9 mouse cellular contexts compared by ENCODE assay signal in genomic region chr11:61449499-61450292, GRCm38 (mm10). TPM values are rescaled to one million over a fixed set of nuclear protein-coding genes. Genes with fewer than 3 reads are reported as not detected.
DNase-seq lines count a peak whose midpoint lies in the region; ATAC-seq lines count a peak whose summit lies in the region.
"Had no signal": no experiment of that assay in that cellular context is flagged by ENCODE, and none has a peak within 500 bp of the region (broad histone marks: within the 10 kb centered on the region; RNA-seq: fewer than 3 reads in every experiment).

No protein-coding gene starts in this region.

- H3K27me3 ChIP-seq in liver, embryonic 11.5 days (replicated peaks; ENCODE audit: control insufficient read depth, insufficient read depth, low read length) = peaks cover 17% of the 10 kb centered on the region
- H3K27me3 ChIP-seq in embryonic facial prominence, embryonic 12.5 days = 0 out of 2 replicates have a peak, but pooled peaks cover 4% of the 10 kb centered on the region
- H3K27me3 ChIP-seq in stomach, embryonic 16.5 days (ENCODE audit: control insufficient read depth, insufficient read depth, low read length) = no peaks in the 10 kb centered on the region

- no peaks in the 10 kb centered on the region for H3K4me1 ChIP-seq in liver, embryonic 11.5 days (replicated peaks; ENCODE audit: control insufficient read depth, insufficient read depth, low read length)
- H3K4me1 ChIP-seq in embryonic facial prominence, embryonic 12.5 days = peaks cover 32% of the 10 kb centered on the region
- peaks cover 12% of the 10 kb centered on the region for H3K4me1 ChIP-seq in stomach, embryonic 16.5 days (ENCODE audit: control insufficient read depth, insufficient read depth, low read length)

- no peak overlapping the region for H3K4me3 ChIP-seq in liver, embryonic 11.5 days (ENCODE audit: low read depth, low read length)
- no peak overlapping the region for H3K4me3 ChIP-seq in embryonic facial prominence, embryonic 12.5 days
- no peak overlapping the region for H3K4me3 ChIP-seq in stomach, embryonic 16.5 days (replicated peaks; ENCODE audit: low read length)
- H3K4me3 ChIP-seq: myocyte had no signal

- ATAC-seq in liver, embryonic 11.5 days (replicated peaks; ENCODE audit: low FRiP score) = no peak
- ATAC-seq in embryonic facial prominence, embryonic 12.5 days (ENCODE audit: insufficient number of reproducible peaks, insufficient read depth, low FRiP score, low TSS enrichment) = no peak
- ATAC-seq in stomach, embryonic 16.5 days (ENCODE audit: insufficient read depth, low FRiP score) = no peak

- 61% methylated on average over 24 of the region's 24 CpGs for WGBS in liver, embryonic 11.5 days
- 73% methylated on average over 24 of the region's 24 CpGs for WGBS in embryonic facial prominence, embryonic 12.5 days
- 72% methylated on average over 24 of the region's 24 CpGs for WGBS in stomach, embryonic 16.5 days

- DNase-seq in liver = peak; percentile 20
- no peak for DNase-seq in liver, embryonic 11.5 days (ENCODE audit: low spot score)
- peak; percentile 64 for DNase-seq in brain, adult 2 months (ENCODE audit: low read depth, low spot score)
- no peak for DNase-seq in adrenal gland, postnatal 36 days
- DNase-seq in adrenal gland, adult 8-10 months = no peak

- H3K9ac ChIP-seq in liver, embryonic 11.5 days (ENCODE audit: low read depth, low read length) = no peak overlapping the region
- H3K9ac ChIP-seq in embryonic facial prominence, embryonic 12.5 days = no peak overlapping the region
- no peak overlapping the region for H3K9ac ChIP-seq in stomach, embryonic 16.5 days (ENCODE audit: low read length)

- H3K9me3 ChIP-seq in liver, embryonic 11.5 days (ENCODE audit: control insufficient read depth, low read length) = no peaks in the 10 kb centered on the region
- no peaks in the 10 kb centered on the region for H3K9me3 ChIP-seq in embryonic facial prominence, embryonic 12.5 days
- no peaks in the 10 kb centered on the region for H3K9me3 ChIP-seq in stomach, embryonic 16.5 days (replicated peaks; ENCODE audit: control insufficient read depth, low read length)

- H3K4me2 ChIP-seq in liver, embryonic 11.5 days = no peak overlapping the region
- no peak overlapping the region for H3K4me2 ChIP-seq in embryonic facial prominence, embryonic 12.5 days (replicated peaks)
- no peak overlapping the region for H3K4me2 ChIP-seq in stomach, embryonic 16.5 days (ENCODE audit: low read depth, low read length)

- H3K36me3 ChIP-seq in liver, embryonic 11.5 days (ENCODE audit: control insufficient read depth, insufficient read depth, low read length) = no peaks in the 10 kb centered on the region
- no peaks in the 10 kb centered on the region for H3K36me3 ChIP-seq in embryonic facial prominence, embryonic 12.5 days
- no peaks in the 10 kb centered on the region for H3K36me3 ChIP-seq in stomach, embryonic 16.5 days (ENCODE audit: control insufficient read depth, insufficient read depth, low read length)

- H3K27ac ChIP-seq in liver, embryonic 11.5 days (ENCODE audit: low read depth, low read length) = no peak overlapping the region
- H3K27ac ChIP-seq in embryonic facial prominence, embryonic 12.5 days = peak overlapping the region; percentile 37; the same call in 1 of the 2 replicates
- peak overlapping the region; percentile 64 for H3K27ac ChIP-seq in stomach, embryonic 16.5 days (ENCODE audit: low read length)

RNA-seq across cellular contexts. Expression of gene Rnf112, which starts 4.2 kb away (rescaled TPM):
- 0.27 and 0.34 TPM in 2 replicates for polyA plus RNA-seq in liver, embryonic 11.5 days (2014; fragmentation: Nextera tagmentation; extraction: Ambion mirVana)
- 1.6 and 2.5 TPM in 2 replicates for polyA plus RNA-seq in embryonic facial prominence, embryonic 12.5 days (2016; fragmentation: Nextera tagmentation; extraction: Ambion mirVana)
- 2.2 and 2.4 TPM in 2 replicates for polyA plus RNA-seq in stomach, embryonic 16.5 days (2015; fragmentation: Nextera tagmentation; extraction: Ambion mirVana)
- total RNA-seq in adrenal gland, postnatal 36 days (2021) = 1 to 10 TPM; 1.1 to 1.3 TPM
- total RNA-seq in adrenal gland, adult 8-10 months (2022) = 1 to 10 TPM; 1.7 to 2.3 (median 2.0) TPM
- total RNA-seq: common myeloid progenitor, adult 5-6 weeks had no signal
- polyA plus RNA-seq: myocyte had no signal

RNA-seq across cellular contexts. Expression of gene Mfap4, which starts 35.5 kb away (rescaled TPM):
- 36.5 and 39.1 TPM in 2 replicates for polyA plus RNA-seq in liver, embryonic 11.5 days (2014; fragmentation: Nextera tagmentation; extraction: Ambion mirVana)
- 231 and 256 TPM in 2 replicates for polyA plus RNA-seq in embryonic facial prominence, embryonic 12.5 days (2016; fragmentation: Nextera tagmentation; extraction: Ambion mirVana)
- 402 and 454 TPM in 2 replicates for polyA plus RNA-seq in stomach, embryonic 16.5 days (2015; fragmentation: Nextera tagmentation; extraction: Ambion mirVana)
- 10 to 100 TPM in 1 of 2 experiments, 1 to 10 TPM in 1; 7.8 to 10.9 TPM for total RNA-seq in adrenal gland, postnatal 36 days (2021)
- total RNA-seq in adrenal gland, adult 8-10 months (2022) = 1 to 10 TPM; 3.4 to 5.8 (median 4.9) TPM
- total RNA-seq: common myeloid progenitor, adult 5-6 weeks had no signal

RNA-seq across cellular contexts. Expression of gene Mapk7, which starts 44.5 kb away (rescaled TPM):
- 25.1 and 27.6 TPM in 2 replicates for polyA plus RNA-seq in liver, embryonic 11.5 days (2014; fragmentation: Nextera tagmentation; extraction: Ambion mirVana)
- 101 and 102 TPM in 2 replicates for polyA plus RNA-seq in embryonic facial prominence, embryonic 12.5 days (2016; fragmentation: Nextera tagmentation; extraction: Ambion mirVana)
- 41.0 and 48.8 TPM in 2 replicates for polyA plus RNA-seq in stomach, embryonic 16.5 days (2015; fragmentation: Nextera tagmentation; extraction: Ambion mirVana)
- total RNA-seq in adrenal gland, postnatal 36 days (2021) = 10 to 100 TPM; 14.0 to 19.4 TPM
- 10 to 100 TPM; 15.2 to 22.1 (median 20.4) TPM for total RNA-seq in adrenal gland, adult 8-10 months (2022)

RNA-seq across cellular contexts. Expression of gene B9d1, which starts 55.2 kb away (rescaled TPM):
- polyA plus RNA-seq in liver, embryonic 11.5 days (2014; fragmentation: Nextera tagmentation; extraction: Ambion mirVana) = 10.2 and 11.1 TPM in 2 replicates
- 35.2 and 36.7 TPM in 2 replicates for polyA plus RNA-seq in embryonic facial prominence, embryonic 12.5 days (2016; fragmentation: Nextera tagmentation; extraction: Ambion mirVana)
- 21.9 and 24.3 TPM in 2 replicates for polyA plus RNA-seq in stomach, embryonic 16.5 days (2015; fragmentation: Nextera tagmentation; extraction: Ambion mirVana)
- total RNA-seq in adrenal gland, postnatal 36 days (2021) = 10 to 100 TPM; 20.8 to 23.8 TPM
- total RNA-seq in adrenal gland, adult 8-10 months (2022) = 10 to 100 TPM; 16.5 to 31.6 (median 25.2) TPM

Comparison
In these comparisons a context has a peak if more than half of its experiments do, and no peak if none do; other contexts are left out.
1. DNase-seq: peak in liver (single experiment) and brain, adult 2 months (single experiment); none in liver, embryonic 11.5 days (single experiment), adrenal gland, postnatal 36 days (0 of 2) and adrenal gland, adult 8-10 months (single experiment).